ENCODE assay signal across 9 mouse cellular contexts in genomic region chr3:52181326-52182101, GRCm38 (mm10).
A peak's percentile ranks its signal among the peaks of the same experiment; 100 is the strongest.
DNase-seq lines count a peak whose midpoint lies in the region; ATAC-seq and TF ChIP-seq lines count a peak whose summit lies in the region.
"Had no signal": no experiment of that assay in that cellular context is flagged by ENCODE, and none has a peak within 500 bp of the region (broad histone marks: within the 10 kb centered on the region; RNA-seq: fewer than 3 reads in every experiment).

No protein-coding gene starts in this region.

- no peak overlapping the region for H3K4me2 ChIP-seq in kidney, embryonic 14.5 days (replicated peaks; ENCODE audit: low read depth, low read length)
- peak overlapping the region; percentile 40; the same call in 1 of the 2 replicates for H3K4me2 ChIP-seq in heart, embryonic 16.5 days (ENCODE audit: low read depth, low read length)
- no peak overlapping the region for H3K4me2 ChIP-seq in midbrain, embryonic 14.5 days (ENCODE audit: low read length)
- no peak overlapping the region for H3K4me2 ChIP-seq in liver, postnatal 0 days (ENCODE audit: low read depth, low read length)

- TF ChIP-seq CTCF in liver, postnatal 0 days (IDR thresholded peaks at IDR 0.05; ENCODE audit: low read depth), result no peak

- no peaks in the 10 kb centered on the region for H3K9me3 ChIP-seq in kidney, embryonic 14.5 days (ENCODE audit: control insufficient read depth, low read length)
- no peaks in the 10 kb centered on the region for H3K9me3 ChIP-seq in embryonic facial prominence, embryonic 10.5 days
- H3K9me3 ChIP-seq in heart, embryonic 16.5 days (replicated peaks; ENCODE audit: control insufficient read depth, low read length), result no peaks in the 10 kb centered on the region
- H3K9me3 ChIP-seq in midbrain, embryonic 14.5 days (ENCODE audit: control insufficient read depth, low read length), result no peaks in the 10 kb centered on the region
- no peaks in the 10 kb centered on the region for H3K9me3 ChIP-seq in liver, postnatal 0 days (ENCODE audit: low read length)

- H3K9ac ChIP-seq in kidney, embryonic 14.5 days (ENCODE audit: low read depth, low read length), result no peak overlapping the region
- peak overlapping the region; percentile 53 for H3K9ac ChIP-seq in heart, embryonic 16.5 days (ENCODE audit: low read length)
- H3K9ac ChIP-seq in midbrain, embryonic 14.5 days (replicated peaks; ENCODE audit: low read length), result no peak overlapping the region
- no peak overlapping the region for H3K9ac ChIP-seq in liver, postnatal 0 days (replicated peaks)

- no peak for TF ChIP-seq EP300 in liver, postnatal 0 days (IDR thresholded peaks at IDR 0.05; ENCODE audit: low read depth)

- H3K36me3 ChIP-seq in kidney, embryonic 14.5 days (ENCODE audit: control insufficient read depth, insufficient read depth, low read length), result no peaks in the 10 kb centered on the region
- H3K36me3 ChIP-seq in embryonic facial prominence, embryonic 10.5 days (replicated peaks), result no peaks in the 10 kb centered on the region
- H3K36me3 ChIP-seq in heart, embryonic 16.5 days (ENCODE audit: control insufficient read depth, insufficient read depth), result no peaks in the 10 kb centered on the region
- H3K36me3 ChIP-seq in midbrain, embryonic 14.5 days (ENCODE audit: control insufficient read depth, insufficient read depth, low read length), result no peaks in the 10 kb centered on the region
- no peaks in the 10 kb centered on the region for H3K36me3 ChIP-seq in liver, postnatal 0 days (replicated peaks; ENCODE audit: insufficient read depth, low read length)
- H3K36me3 ChIP-seq: G1E had no signal

- H3K4me3 ChIP-seq in kidney, embryonic 14.5 days (ENCODE audit: low read length), result no peak overlapping the region
- no peak overlapping the region for H3K4me3 ChIP-seq in embryonic facial prominence, embryonic 10.5 days
- H3K4me3 ChIP-seq in heart, embryonic 16.5 days (ENCODE audit: low read length), result no peak overlapping the region
- H3K4me3 ChIP-seq in midbrain, embryonic 14.5 days (replicated peaks; ENCODE audit: low read depth, low read length), result no peak overlapping the region
- H3K4me3 ChIP-seq in liver, postnatal 0 days (ENCODE audit: low read depth, low read length), result no peak overlapping the region

- WGBS in kidney, embryonic 14.5 days, result 79% methylated on average over 9 of the region's 9 CpGs
- 85% methylated on average over 9 of the region's 9 CpGs for WGBS in embryonic facial prominence, embryonic 10.5 days
- 86% methylated on average over 9 of the region's 9 CpGs for WGBS in heart, embryonic 16.5 days
- 90% methylated on average over 9 of the region's 9 CpGs for WGBS in midbrain, embryonic 14.5 days
- WGBS in liver, postnatal 0 days (ENCODE audit: insufficient replicate concordance), result 76% methylated on average over 9 of the region's 9 CpGs

- H3K4me1 ChIP-seq in kidney, embryonic 14.5 days (ENCODE audit: control insufficient read depth, insufficient read depth, low read length), result peaks cover 28% of the 10 kb centered on the region
- H3K4me1 ChIP-seq in embryonic facial prominence, embryonic 10.5 days, result peaks cover 38% of the 10 kb centered on the region
- H3K4me1 ChIP-seq in heart, embryonic 16.5 days (ENCODE audit: control insufficient read depth, insufficient read depth, low read length), result peaks cover 38% of the 10 kb centered on the region
- H3K4me1 ChIP-seq in midbrain, embryonic 14.5 days (ENCODE audit: control insufficient read depth, insufficient read depth, low read length), result peaks cover 27% of the 10 kb centered on the region
- H3K4me1 ChIP-seq in liver, postnatal 0 days (ENCODE audit: insufficient read depth), result peaks cover 13% of the 10 kb centered on the region

- DNase-seq in kidney, postnatal 4 days, result no peak
- no peak for DNase-seq in embryonic facial prominence, embryonic 10.5 days (ENCODE audit: low spot score)
- no peak for DNase-seq in midbrain, embryonic 14.5 days
- DNase-seq in thymus, adult 18-20 months, result no peak
- no peak for DNase-seq in c-Kit-positive CD71-positive TER-119-positive erythroid progenitor cells, embryonic 14.5 days (ENCODE audit: low spot score)
- no peak for DNase-seq in liver, postnatal 0 days

- no peak for ATAC-seq in kidney, embryonic 14.5 days (ENCODE audit: low FRiP score, low TSS enrichment)
- ATAC-seq in heart, embryonic 16.5 days (replicated peaks; ENCODE audit: extremely low read depth, insufficient read depth, low FRiP score), result no peak
- no peak for ATAC-seq in midbrain, embryonic 14.5 days (ENCODE audit: low FRiP score, low TSS enrichment)
- no peak for ATAC-seq in liver, postnatal 0 days

- H3K27me3 ChIP-seq in kidney, embryonic 14.5 days (ENCODE audit: control insufficient read depth, insufficient read depth, low read length), result no peaks in the 10 kb centered on the region
- H3K27me3 ChIP-seq in embryonic facial prominence, embryonic 10.5 days (replicated peaks; ENCODE audit: low read depth, poor library complexity, severe bottlenecking), result no peaks in the 10 kb centered on the region
- H3K27me3 ChIP-seq in heart, embryonic 16.5 days (ENCODE audit: control insufficient read depth, insufficient read depth, low read length), result no peaks in the 10 kb centered on the region
- no peaks in the 10 kb centered on the region for H3K27me3 ChIP-seq in midbrain, embryonic 14.5 days (ENCODE audit: control insufficient read depth, insufficient read depth, low read length)
- no peaks in the 10 kb centered on the region for H3K27me3 ChIP-seq in liver, postnatal 0 days (ENCODE audit: insufficient read depth, low read length)

- peak overlapping the region; percentile 84 for H3K27ac ChIP-seq in kidney, embryonic 14.5 days (ENCODE audit: low read depth, low read length)
- peak overlapping the region; percentile 94 for H3K27ac ChIP-seq in embryonic facial prominence, embryonic 10.5 days (replicated peaks)
- peak overlapping the region; percentile 94 for H3K27ac ChIP-seq in heart, embryonic 16.5 days (ENCODE audit: low read length)
- peak overlapping the region; percentile 89; the same call in 1 of the 2 replicates for H3K27ac ChIP-seq in midbrain, embryonic 14.5 days (replicated peaks; ENCODE audit: low read depth, low read length)
- no peak overlapping the region for H3K27ac ChIP-seq in liver, postnatal 0 days (ENCODE audit: low read depth)
